Comparison of ENCODE assay signal across 8 mouse cellular contexts in genomic region chr16:91597672-91598010, GRCm38 (mm10). TPM values are rescaled to one million over a fixed set of nuclear protein-coding genes. Genes with fewer than 3 reads are reported as not detected.
DNase-seq lines count a peak whose midpoint lies in the region; ATAC-seq and TF ChIP-seq lines count a peak whose summit lies in the region.

Tmem50b (minus strand) TSS chr16:91597800.

- H3K9ac ChIP-seq in heart, embryonic 11.5 days (ENCODE audit: low read depth, low read length), result peak within 1 kb of the TSS; percentile 75
- H3K9ac ChIP-seq in kidney, embryonic 16.5 days (replicated peaks; ENCODE audit: low read length), result peak within 1 kb of the TSS; percentile 78
- H3K9ac ChIP-seq in liver, adult 2 months (ENCODE audit: low read depth, low read length), result peak within 1 kb of the TSS; percentile 80

- H3K79me2 ChIP-seq in C2C12 (ENCODE audit: control insufficient read depth, insufficient read depth) (no peaks in the 10 kb centered on the region), myocyte (ENCODE audit: control insufficient read depth, insufficient read depth) (no peaks in the 10 kb centered on the region)
- peaks cover 19% of the 10 kb centered on the region for H3K79me2 ChIP-seq in liver, adult 2 months (ENCODE audit: control insufficient read depth, insufficient read depth, low read length)

- H3K4me1 ChIP-seq in erythroblast, embryonic 14.5 days (ENCODE audit: control insufficient read depth), result peaks cover 26% of the 10 kb centered on the region
- H3K4me1 ChIP-seq in heart, embryonic 11.5 days (ENCODE audit: control insufficient read depth, insufficient read depth, low read length), result peaks cover 2% of the 10 kb centered on the region
- H3K4me1 ChIP-seq in kidney, embryonic 16.5 days (ENCODE audit: insufficient read depth, low read length), result peaks cover 24% of the 10 kb centered on the region
- H3K4me1 ChIP-seq in liver, adult 2 months (ENCODE audit: control insufficient read depth, insufficient read depth, low read length), result peaks cover 7% of the 10 kb centered on the region

- H3K79me3 ChIP-seq in C2C12 (ENCODE audit: low read depth), result no peaks in the 10 kb centered on the region

- peak; percentile 98 for ATAC-seq in heart, embryonic 11.5 days (replicated peaks; ENCODE audit: insufficient number of reproducible peaks, low FRiP score, low TSS enrichment)
- ATAC-seq in kidney, embryonic 16.5 days (ENCODE audit: low FRiP score, low TSS enrichment), result peak; percentile 99

- H3K27ac ChIP-seq in heart, embryonic 11.5 days (ENCODE audit: low read depth, low read length), result no peak within 1 kb of the TSS
- H3K27ac ChIP-seq in kidney, embryonic 16.5 days (ENCODE audit: low read length), result 0 out of 2 replicates have a peak within 1 kb of the TSS, but pooled peaks have one; percentile 50
- peak within 1 kb of the TSS; percentile 60 for H3K27ac ChIP-seq in liver, adult 2 months (replicated peaks; ENCODE audit: insufficient read depth, low read depth, low read length)

- H3K36me3 ChIP-seq in C2C12 (ENCODE audit: control insufficient read depth, insufficient read depth) (no peaks in the 10 kb centered on the region), myocyte (ENCODE audit: control insufficient read depth, insufficient read depth) (no peaks in the 10 kb centered on the region)
- no peaks in the 10 kb centered on the region for H3K36me3 ChIP-seq in erythroblast, embryonic 14.5 days (ENCODE audit: control insufficient read depth)
- no peaks in the 10 kb centered on the region for H3K36me3 ChIP-seq in heart, embryonic 11.5 days (ENCODE audit: control insufficient read depth, insufficient read depth, low read length)
- no peaks in the 10 kb centered on the region for H3K36me3 ChIP-seq in kidney, embryonic 16.5 days (ENCODE audit: insufficient read depth, low read length)
- no peaks in the 10 kb centered on the region for H3K36me3 ChIP-seq in liver, adult 2 months (ENCODE audit: control insufficient read depth, insufficient read depth, low read length)
- H3K36me3 ChIP-seq in splenic B cell, adult 2 months (ENCODE audit: control insufficient read depth, insufficient read depth, low read length, poor library complexity, severe bottlenecking), result peaks cover 2% of the 10 kb centered on the region

- TF ChIP-seq CTCF in C2C12 (IDR thresholded peaks at IDR 0.05; ENCODE audit: control insufficient read depth, insufficient read depth, insufficient read length), result no peak
- no peak for TF ChIP-seq CTCF in brain, embryonic 14.5 days (IDR thresholded peaks at IDR 0.05; ENCODE audit: borderline replicate concordance, extremely low read depth, insufficient read depth, insufficient read length)
- no peak for TF ChIP-seq CTCF in liver, adult 2 months (IDR thresholded peaks at IDR 0.05; ENCODE audit: low read depth, low read length)

- peak within 1 kb of the TSS; percentile 43 for H3K4me3 ChIP-seq in C2C12 (ENCODE audit: insufficient read depth, poor library complexity, severe bottlenecking)
- H3K4me3 ChIP-seq in erythroblast, embryonic 14.5 days (replicated peaks), result peak within 1 kb of the TSS; percentile 72
- peak within 1 kb of the TSS; percentile 61 for H3K4me3 ChIP-seq in heart, embryonic 11.5 days (ENCODE audit: low read depth, low read length)
- peak within 1 kb of the TSS; percentile 85 for H3K4me3 ChIP-seq in kidney, embryonic 16.5 days (ENCODE audit: low read length)
- H3K4me3 ChIP-seq in liver, adult 2 months (ENCODE audit: insufficient read depth, low read depth, low read length), result peak within 1 kb of the TSS; percentile 85
- H3K4me3 ChIP-seq in myocyte, result peak within 1 kb of the TSS; percentile 31

- H3K9me3 ChIP-seq in erythroblast, embryonic 14.5 days (ENCODE audit: control insufficient read depth, low read length), result no peaks in the 10 kb centered on the region
- no peaks in the 10 kb centered on the region for H3K9me3 ChIP-seq in heart, embryonic 11.5 days (replicated peaks; ENCODE audit: control insufficient read depth, low read length)
- no peaks in the 10 kb centered on the region for H3K9me3 ChIP-seq in kidney, embryonic 16.5 days (ENCODE audit: low read length)

- peaks cover 9% of the 10 kb centered on the region for H3K27me3 ChIP-seq in C2C12 (ENCODE audit: control insufficient read depth, insufficient read depth, insufficient read length)
- H3K27me3 ChIP-seq in erythroblast, embryonic 14.5 days (ENCODE audit: control insufficient read depth), result peaks cover 61% of the 10 kb centered on the region
- peaks cover 3% of the 10 kb centered on the region; the same call in 1 of the 2 replicates for H3K27me3 ChIP-seq in heart, embryonic 11.5 days (ENCODE audit: control insufficient read depth, insufficient read depth, low read length)
- H3K27me3 ChIP-seq in kidney, embryonic 16.5 days (ENCODE audit: insufficient read depth, low read length), result peaks cover 12% of the 10 kb centered on the region
- H3K27me3 ChIP-seq in liver, adult 2 months (ENCODE audit: control insufficient read depth, insufficient read depth, low read length), result no peaks in the 10 kb centered on the region
- H3K27me3 ChIP-seq in myocyte (ENCODE audit: control insufficient read depth, insufficient read depth, insufficient read length), result peaks cover 7% of the 10 kb centered on the region
- no peaks in the 10 kb centered on the region for H3K27me3 ChIP-seq in splenic B cell, adult 2 months (ENCODE audit: control insufficient read depth, insufficient read depth, low read length, poor library complexity, severe bottlenecking)

- TF ChIP-seq POLR2A in brain, embryonic 14.5 days (IDR thresholded peaks at IDR 0.05; ENCODE audit: borderline replicate concordance, extremely low read depth, insufficient read depth, insufficient read length, poor library complexity, severe bottlenecking), result peak; percentile 52; the same call in 1 of the 2 replicates
- no peak for TF ChIP-seq POLR2A in liver, adult 2 months (IDR thresholded peaks at IDR 0.05; ENCODE audit: extremely low read depth, insufficient read depth, low read length)
- TF ChIP-seq POLR2A in myocyte (IDR thresholded peaks at IDR 0.05; ENCODE audit: insufficient read length, low read depth), result no peak

- H3ac ChIP-seq in C2C12 (ENCODE audit: control insufficient read depth, insufficient read length, low read depth) (peak within 1 kb of the TSS; percentile 72), myocyte (ENCODE audit: control insufficient read depth, insufficient read length) (peak within 1 kb of the TSS; percentile 87)

- DNase-seq in brain, embryonic 14.5 days (ENCODE audit: low read depth), result peak; percentile 99
- peak; percentile 88 for DNase-seq in liver, adult 2 months (ENCODE audit: extremely low read depth, low read depth, low spot score)
- peak; percentile 99 for DNase-seq in splenic B cell, adult 2 months (ENCODE audit: low read depth, low spot score)

- under 1% methylated on average over 34 of the region's 34 CpGs for WGBS in heart, embryonic 11.5 days (ENCODE audit: insufficient replicate concordance)
- WGBS in kidney, embryonic 16.5 days, result 0% methylated on average over 33 of the region's 34 CpGs
- WGBS in liver, adult 2 months, result under 1% methylated on average over 34 of the region's 34 CpGs

- peak within 1 kb of the TSS; percentile 92 for H3K4me2 ChIP-seq in heart, embryonic 11.5 days
- peak within 1 kb of the TSS; percentile 96 for H3K4me2 ChIP-seq in kidney, embryonic 16.5 days (replicated peaks; ENCODE audit: low read depth, low read length)
- peak within 1 kb of the TSS; percentile 90 for H3K4me2 ChIP-seq in myocyte (ENCODE audit: low read depth)

TF ChIP-seq in C2C12, 6 proteins besides CTCF, POLR2A, EP300 and RAD21:
- no peak for TF ChIP-seq MYOD1 (IDR thresholded peaks at IDR 0.05; ENCODE audit: control insufficient read depth, insufficient read length, low read depth)
- no peak for TF ChIP-seq MYOG (IDR thresholded peaks at IDR 0.05; ENCODE audit: control insufficient read depth, extremely low read depth, insufficient read length)

TF ChIP-seq in myocyte, 11 proteins besides CTCF, POLR2A, EP300 and RAD21:
- TF ChIP-seq CEBPB (IDR thresholded peaks at IDR 0.05; ENCODE audit: insufficient read depth, poor library complexity, severe bottlenecking), result no peak
- TF ChIP-seq MYOD1 (IDR thresholded peaks at IDR 0.05; ENCODE audit: control insufficient read depth in 1 of 3, insufficient read length in 2 of 3, low read depth in 2 of 3), result peak in 1 of 3 experiments; percentile 1

RNA-seq across cellular contexts. Expression of gene Tmem50b, which starts in this region (rescaled TPM):
- 15.1 TPM for polyA plus RNA-seq in C2C12 (2012; fragmentation: generic; extraction: Trizol)
- 52.3 and 55.4 TPM in 2 replicates for polyA plus RNA-seq in brain, embryonic 14.5 days (2012; rRNA removed)
- polyA plus RNA-seq in erythroblast, embryonic 14.5 days (2012), result 0.02 TPM in 1 of 2 replicates, not detected in the other
- polyA plus RNA-seq in heart, embryonic 11.5 days (2014; fragmentation: Nextera tagmentation; extraction: Ambion mirVana), result 60.5 and 68.8 TPM in 2 replicates
- 42.1 and 47.7 TPM in 2 replicates for polyA plus RNA-seq in kidney, embryonic 16.5 days (2015; fragmentation: Nextera tagmentation; extraction: Ambion mirVana)
- total RNA-seq in liver, adult 2 months (2014; rRNA removed), result 3.0 and 3.4 TPM in 2 replicates
- polyA plus RNA-seq in liver, adult 2 months (2012; rRNA removed), result 4.9 and 6.2 TPM in 2 replicates
- 11.4 TPM for polyA plus RNA-seq in myocyte (2012; fragmentation: generic; extraction: Trizol)

Comparison
In these comparisons a context has a peak if more than half of its experiments do, and no peak if none do; other contexts are left out.
1. H3K4me3 ChIP-seq: peak in every context shown above with its lines; median percentile 85 in kidney, embryonic 16.5 days; 85 in liver, adult 2 months; 72 in erythroblast, embryonic 14.5 days; 61 in heart, embryonic 11.5 days; 43 in C2C12; 31 in myocyte.